Mouse (Mus musculus) kidney, postnatal 14 days (tissue): Measurements from ENCODE around the gene Klrb1a.

Experiments used
- DNase-seq: peaks from one replicate; pipeline ENCODE4 v3.0.0; 2022; ENCODE audit warnings: mixed read lengths

Klrb1a gene

GRCm38 (mm10) chr6:128599555-128599954 is 23.8 kb downstream of the Klrb1a start:
- DNase-seq: no peak

DNA sequence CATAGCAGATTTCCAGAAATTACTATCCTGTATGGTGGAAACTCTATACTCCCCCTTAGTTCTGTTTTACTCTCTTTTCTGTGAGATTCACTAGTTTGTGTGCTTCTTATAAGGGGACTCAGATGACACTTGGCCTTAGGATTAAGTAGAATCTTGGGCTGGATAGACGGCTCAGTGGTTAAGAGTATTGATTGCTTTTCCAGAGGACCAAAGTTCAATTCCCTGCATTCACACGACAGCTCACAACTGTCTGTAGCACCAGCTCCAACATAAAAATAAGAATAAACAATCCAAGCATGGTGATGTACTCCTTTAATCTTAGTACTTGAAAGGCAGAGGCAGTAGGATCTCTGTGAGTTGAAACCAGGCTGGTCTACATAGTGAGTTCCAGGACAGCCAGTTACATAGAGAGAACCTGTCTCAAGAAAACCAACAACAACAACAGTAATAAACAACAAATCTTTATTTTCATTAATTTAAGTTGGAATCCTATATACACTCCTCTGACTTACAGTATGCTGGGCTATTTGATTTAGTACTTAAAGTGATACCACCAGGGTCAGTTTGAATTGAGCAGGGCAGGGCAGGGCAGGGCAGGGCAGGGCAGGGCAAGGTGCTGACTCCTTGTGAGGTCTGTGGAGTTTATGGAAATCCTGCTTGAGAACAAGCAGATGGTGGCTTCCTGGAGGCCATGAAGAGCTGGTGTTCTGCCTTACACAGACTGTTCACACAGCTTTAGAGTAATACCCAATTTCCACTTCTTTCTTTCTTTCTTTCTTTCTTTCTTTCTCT is 24.9 kb downstream of the Klrb1a start:
- no peak for DNase-seq

- DNase-seq: peak; percentile 75
Observed at GRCm38 (mm10) chr6:128597121-128597522, 26.2 kb downstream of the Klrb1a start.

DNA sequence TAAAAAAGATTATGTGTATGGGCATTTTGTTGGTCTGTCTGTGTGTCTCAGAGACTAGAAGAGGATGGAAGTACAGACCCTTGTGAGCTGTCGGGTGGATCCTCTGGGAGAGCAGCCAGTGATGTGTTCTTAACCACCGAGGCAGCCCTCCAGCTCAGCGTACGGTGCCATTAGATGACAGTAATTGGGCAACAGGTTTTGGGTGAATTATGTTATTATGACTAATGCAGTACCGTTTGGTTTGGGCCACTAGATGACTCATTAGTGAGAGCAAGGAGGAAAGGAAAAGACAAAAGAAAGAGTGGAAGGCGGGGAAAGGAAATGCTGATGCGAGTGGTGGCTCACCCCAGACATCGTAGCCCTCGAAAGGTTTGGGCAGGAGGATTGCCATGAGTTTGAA is 28.7 kb downstream of the Klrb1a start:
- no peak for DNase-seq

- no peak for DNase-seq
Observed at GRCm38 (mm10) chr6:128589426-128589825, 33.9 kb downstream of the Klrb1a start.

GRCm38 (mm10) chr6:128587619-128588018 is 35.7 kb downstream of the Klrb1a start:
- no peak for DNase-seq

DNA sequence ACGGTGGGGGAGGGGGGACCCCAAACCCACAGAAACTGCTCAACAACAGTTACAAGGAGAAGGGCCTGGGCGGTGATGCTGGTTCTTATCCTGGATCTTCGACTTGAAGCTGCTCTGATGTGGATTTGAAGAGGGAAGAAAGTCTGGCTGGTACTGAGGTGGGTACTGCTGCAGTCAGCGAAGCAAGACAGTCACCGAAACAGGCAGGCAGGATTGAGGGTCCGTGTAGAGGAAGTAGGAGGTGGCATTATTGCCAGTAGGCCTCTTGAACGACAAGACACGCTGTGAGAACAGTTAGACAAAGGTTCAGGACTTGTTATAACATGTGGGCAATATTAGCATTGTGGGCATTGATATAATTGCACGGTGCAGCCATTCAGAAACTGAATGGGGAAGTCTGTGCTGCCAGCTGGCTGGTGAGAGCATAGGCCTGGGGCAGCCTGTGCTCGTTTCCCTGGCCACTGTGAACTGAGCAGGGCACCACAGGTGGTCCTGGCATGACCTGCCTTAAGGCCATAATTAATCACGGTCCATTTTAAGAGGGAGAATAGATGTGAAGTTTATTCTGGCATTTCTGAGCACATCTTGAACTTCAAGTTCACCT is 37.6 kb downstream of the Klrb1a start:
- DNase-seq: no peak

GRCm38 (mm10) chr6:128584070-128584660 is 39.2 kb downstream of the Klrb1a start:
- DNase-seq: peak; percentile 17

- DNase-seq: no peak
Observed at GRCm38 (mm10) chr6:128581508-128581907, 41.8 kb downstream of the Klrb1a start, which contains the start of gene A2ml1. TSS of gene A2ml1 (minus strand) at chr6:128581608.

- no peak for DNase-seq
Observed at GRCm38 (mm10) chr6:128577301-128577700, 46.0 kb downstream of the Klrb1a start.

- DNase-seq: no peak
Observed at GRCm38 (mm10) chr6:128566589-128566988, 56.7 kb downstream of the Klrb1a start.
